Mouse (Mus musculus) ES-E14 (cell line): ENCODE results near the gene Adh1. TPM values are rescaled to one million over a fixed set of nuclear protein-coding genes. Genes with fewer than 3 reads are reported as not detected.

Source experiments
- DNase-seq: peaks from one replicate; pipeline ENCODE4 v3.0.0-alpha.2; 2013; ENCODE audit warnings: low read depth, low spot score
- H3K27ac ChIP-seq: 2 replicates; pipeline ENCODE4 v1.5.1; 2012; ENCODE audit warnings: low read depth, mild to moderate bottlenecking, low read length, moderate library complexity, mixed read lengths; ENCODE audit not compliant: poor library complexity, insufficient read depth, severe bottlenecking
- H3K36me3 ChIP-seq: 2 replicates; pipeline ENCODE4 v1.6.1; 2012; ENCODE audit warnings: mild to moderate bottlenecking, low read length, moderate library complexity, mixed read lengths; ENCODE audit not compliant: control insufficient read depth, poor library complexity, insufficient read depth, severe bottlenecking
- H3K4me1 ChIP-seq, 2 experiments: fragments of 150-350 bp in 1 of 2; sonication (generic) in 1 of 2; 2 replicates each; pipeline ENCODE4 v1.6.1; 2012; ENCODE audit warnings: low read length in 2 of 2, mild to moderate bottlenecking in 1 of 2, mixed read lengths in 1 of 2; ENCODE audit not compliant: control insufficient read depth in 2 of 2, insufficient read depth in 2 of 2, poor library complexity in 1 of 2
- H3K4me3 ChIP-seq, 2 experiments: fragments of 150-350 bp in 1 of 2; sonication (generic) in 1 of 2; 2 replicates each; pipeline ENCODE4 v1.5.1; 2012; ENCODE audit warnings: low read length in 2 of 2, low read depth in 1 of 2, mild to moderate bottlenecking in 1 of 2, mixed read lengths in 1 of 2; ENCODE audit not compliant: insufficient read depth in 1 of 2, poor library complexity in 1 of 2, severe bottlenecking in 1 of 2
- H3K9ac ChIP-seq: 2 replicates; pipeline ENCODE4 v1.6.1; 2012; ENCODE audit warnings: low read depth, mild to moderate bottlenecking, low read length, mixed read lengths; ENCODE audit not compliant: poor library complexity, insufficient read depth, severe bottlenecking
- H3K9me3 ChIP-seq: fragments of 150-350 bp; sonication (generic); 2 replicates; pipeline ENCODE4 v1.6.1; 2012; ENCODE audit warnings: low read depth, mild to moderate bottlenecking, low read length; ENCODE audit not compliant: control insufficient read depth, insufficient read depth
- CHD2 ChIP-seq: IDR thresholded peaks from 2 replicates; pipeline ENCODE4 v1.6.1; 2014; ENCODE audit warnings: mild to moderate bottlenecking, low read depth, low read length, inconsistent platforms
- HCFC1 ChIP-seq: IDR thresholded peaks from 2 replicates; pipeline ENCODE4 v1.6.1; 2012; ENCODE audit warnings: low read length, inconsistent platforms, borderline replicate concordance; ENCODE audit not compliant: insufficient read depth
- MAFK ChIP-seq: IDR thresholded peaks from 2 replicates; pipeline ENCODE4 v1.6.1; 2014; ENCODE audit warnings: mild to moderate bottlenecking, low read depth, low read length, inconsistent platforms; ENCODE audit not compliant: insufficient read depth
- ZC3H11A ChIP-seq: IDR thresholded peaks from 2 replicates; pipeline ENCODE4 v1.6.1; 2012; ENCODE audit warnings: low read depth, mild to moderate bottlenecking, inconsistent platforms, low read length, borderline replicate concordance
- ZNF384 ChIP-seq: IDR thresholded peaks from 2 replicates; pipeline ENCODE4 v1.6.1; 2012; ENCODE audit warnings: low read depth, low read length, inconsistent platforms
- in situ Hi-C, 2 experiments: fragments of 600-800 bp; cut with MboI; formaldehyde crosslinking; loops; one replicate each; pipeline ENCODE4 v1.15.1; 2025; ENCODE audit warnings: low sequenced_read_pairs in 2 of 2, inconsistent platforms in 1 of 2; ENCODE audit not compliant: unreplicated experiment in 2 of 2
- total RNA-seq: library from RNA; depleted of rRNA; stranded (reverse); fragments of 300-350 nt; gene quantifications from 2 replicates; pipeline ENCODE4 v1.2.3, GENCODE M21; 2012

Adh1 gene
- total RNA-seq, 1 experiment = 0.36 TPM

GRCm38 (mm10) chr3:138227782-138228181, 33.0 kb upstream of the Adh1 start:
- no peak overlapping the region for H3K9ac ChIP-seq
- H3K4me3 ChIP-seq = no peak overlapping the region
- H3K4me1 ChIP-seq = peaks cover 0 to 6% of the 10 kb centered on the region in 2 experiments; a peak in 2 of 4 replicates
- TF ChIP-seq ZNF384 = no peak
- no peak for TF ChIP-seq MAFK
- TF ChIP-seq CHD2 = no peak
- TF ChIP-seq ZC3H11A = no peak
- no peak for TF ChIP-seq HCFC1
- in situ Hi-C loops = no loop called here
- H3K27ac ChIP-seq = no peak overlapping the region
- H3K9me3 ChIP-seq = no peaks in the 10 kb centered on the region
- no peaks in the 10 kb centered on the region for H3K36me3 ChIP-seq
- DNase-seq = no peak

GRCm38 (mm10) chr3:138229448-138229847, 31.3 kb upstream of the Adh1 start:
- peaks cover 0 to 6% of the 10 kb centered on the region in 2 experiments; a peak in 2 of 4 replicates for H3K4me1 ChIP-seq
- DNase-seq = no peak
- H3K9me3 ChIP-seq = no peaks in the 10 kb centered on the region
- no peak overlapping the region for H3K4me3 ChIP-seq
- H3K36me3 ChIP-seq = no peaks in the 10 kb centered on the region
- TF ChIP-seq ZNF384 = no peak
- no peak for TF ChIP-seq ZC3H11A
- no peak for TF ChIP-seq CHD2
- TF ChIP-seq MAFK = no peak
- no peak for TF ChIP-seq HCFC1
- no peak overlapping the region for H3K9ac ChIP-seq
- in situ Hi-C loops = no loop called here
- no peak overlapping the region for H3K27ac ChIP-seq

- no peak for TF ChIP-seq HCFC1
- TF ChIP-seq ZNF384 = no peak
- no peak for TF ChIP-seq CHD2
- TF ChIP-seq ZC3H11A = no peak
- TF ChIP-seq MAFK = no peak
- DNase-seq = no peak
- H3K4me3 ChIP-seq = no peak overlapping the region
- H3K9ac ChIP-seq = no peak overlapping the region
- no peak overlapping the region for H3K27ac ChIP-seq
- H3K9me3 ChIP-seq = no peaks in the 10 kb centered on the region
- no peaks in the 10 kb centered on the region for H3K36me3 ChIP-seq
- H3K4me1 ChIP-seq = peaks cover 0 to 3% of the 10 kb centered on the region in 2 experiments; a peak in 1 of 4 replicates
- in situ Hi-C loops = no loop called here
These were observed 30.5 kb upstream of the Adh1 start for GRCm38 (mm10) chr3:138230266-138230665.

- Histone ChIP-seq H3K9me3 (no peaks in the 10 kb centered on the region), H3K27ac (no peak overlapping the region), H3K4me1 (no peaks in the 10 kb centered on the region), H3K36me3 (no peaks in the 10 kb centered on the region), H3K4me3 (no peak overlapping the region), H3K9ac (no peak overlapping the region)
- in situ Hi-C loops = no loop called here
- no peak for DNase-seq
- TF ChIP-seq MAFK (no peak), ZC3H11A (no peak), CHD2 (no peak), ZNF384 (no peak), HCFC1 (no peak)
These were observed 29.3 kb upstream of the Adh1 start for GRCm38 (mm10) chr3:138231531-138231930.

- no peak for DNase-seq
- no peaks in the 10 kb centered on the region for H3K36me3 ChIP-seq
- in situ Hi-C loops = no loop called here
These were observed 24.1 kb upstream of the Adh1 start for GRCm38 (mm10) chr3:138236546-138237163.

More at GRCm38 (mm10) chr3:138236546-138237163, 24.1 kb upstream of the Adh1 start:
- TF ChIP-seq HCFC1 = no peak
- TF ChIP-seq CHD2 = no peak
- no peak for TF ChIP-seq MAFK
- no peak for TF ChIP-seq ZC3H11A
- no peak for TF ChIP-seq ZNF384
- H3K4me1 ChIP-seq = no peaks in the 10 kb centered on the region
- H3K9ac ChIP-seq = no peak overlapping the region
- no peak overlapping the region for H3K27ac ChIP-seq
- H3K9me3 ChIP-seq = no peaks in the 10 kb centered on the region
- no peak overlapping the region for H3K4me3 ChIP-seq
